Mouse (Mus musculus): Measurements from ENCODE around the gene Clip3. TPM values are rescaled to one million over a fixed set of nuclear protein-coding genes. Genes with fewer than 3 reads are reported as not detected.

The Clip3 gene
- total RNA-seq (2012; rRNA removed), result 4.4 and 5.4 TPM in 2 replicates

DNA sequence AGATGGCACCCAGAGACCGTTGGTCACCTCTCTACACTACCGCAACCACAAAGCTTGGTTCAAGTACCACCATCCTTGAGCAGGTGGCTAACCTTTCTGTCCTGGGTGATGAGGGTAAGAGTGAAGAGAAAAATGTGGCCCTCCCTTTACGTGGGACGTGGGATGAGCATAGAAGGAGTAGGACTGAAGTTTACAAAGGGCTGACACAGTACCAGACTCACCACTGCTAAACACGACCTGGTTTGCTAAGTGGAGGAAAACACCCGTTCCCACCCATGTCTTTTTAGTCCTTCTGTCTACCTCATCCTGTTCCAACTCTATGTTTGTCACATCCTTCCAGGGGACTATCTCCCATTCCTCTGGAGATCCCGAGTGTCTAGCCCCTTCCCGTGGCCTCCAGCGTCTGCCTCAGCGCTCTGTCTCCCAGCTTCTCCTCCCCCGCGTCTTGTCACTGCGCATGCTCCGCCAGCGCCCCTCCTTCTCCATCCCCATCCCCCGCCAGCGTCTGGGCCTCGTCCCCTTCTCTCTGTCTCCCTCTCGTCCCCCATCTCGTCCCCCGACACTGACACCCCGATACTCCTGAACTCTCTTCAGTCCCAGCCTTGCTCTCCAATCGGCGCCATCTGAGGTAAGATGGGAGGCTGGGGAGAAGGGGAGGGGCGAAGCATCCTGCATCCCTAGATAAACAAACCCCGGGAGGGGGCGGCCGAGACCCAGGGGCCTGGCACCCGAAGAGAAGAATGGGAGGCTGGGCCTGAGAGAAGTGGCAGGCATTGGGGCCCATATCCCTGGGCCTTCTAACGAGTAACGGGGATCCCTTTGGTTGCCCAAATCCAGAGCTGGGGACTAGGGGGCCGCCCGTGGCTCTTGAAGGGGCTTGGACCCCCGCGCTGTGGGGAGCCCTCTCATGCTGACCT is at the start of gene Clip3:
Clip3 (plus strand) TSS at position 514 of the 917 bp plus-strand sequence.
- Histone ChIP-seq H3K9ac (ENCODE audit: insufficient read depth, low read depth, low read length, poor library complexity, severe bottlenecking) (peak within 1 kb of the TSS; percentile 65), H3K27ac (ENCODE audit: insufficient read depth, low read depth, low read length, poor library complexity, severe bottlenecking) (no peak within 1 kb of the TSS), H3K4me1 (ENCODE audit: control insufficient read depth in 2 of 2, insufficient read depth in 2 of 2, low read length in 2 of 2, poor library complexity in 1 of 2) (peaks cover 0 to 11% of the 10 kb centered on the region in 2 experiments; a peak in 1 of 4 replicates), H3K9me3 (ENCODE audit: control insufficient read depth, insufficient read depth, low read depth, low read length) (no peaks in the 10 kb centered on the region), H3K4me3 (ENCODE audit: insufficient read depth in 1 of 2, low read depth in 1 of 2, low read length in 2 of 2, poor library complexity in 1 of 2, severe bottlenecking in 1 of 2) (peak within 1 kb of the TSS; percentile 52 to 73), H3K36me3 (ENCODE audit: control insufficient read depth, insufficient read depth, low read length, poor library complexity, severe bottlenecking) (no peaks in the 10 kb centered on the region)
- DNase-seq (ENCODE audit: low read depth, low spot score), result no peak
- TF ChIP-seq MAFK (IDR thresholded peaks at IDR 0.05; ENCODE audit: insufficient read depth, low read depth, low read length) (no peak), ZNF384 (IDR thresholded peaks at IDR 0.05; ENCODE audit: low read depth, low read length) (no peak), ZC3H11A (IDR thresholded peaks at IDR 0.05; ENCODE audit: borderline replicate concordance, low read depth, low read length) (no peak), CHD2 (IDR thresholded peaks at IDR 0.05; ENCODE audit: low read depth, low read length) (no peak), HCFC1 (IDR thresholded peaks at IDR 0.05; ENCODE audit: borderline replicate concordance, insufficient read depth, low read length) (no peak)
- in situ Hi-C loops (cut with MboI; ENCODE audit: low sequenced_read_pairs in 2 of 2, unreplicated experiment in 2 of 2), result no loop called here

GRCm38 (mm10) chr7:30251956-30252954 is 39.3 kb upstream of the Clip3 start:
- Histone ChIP-seq H3K4me1 (ENCODE audit: control insufficient read depth in 2 of 2, insufficient read depth in 2 of 2, low read length in 2 of 2, poor library complexity in 1 of 2) (no peaks in the 10 kb centered on the region; a peak in 1 of 4 replicates), H3K27ac (ENCODE audit: insufficient read depth, low read depth, low read length, poor library complexity, severe bottlenecking) (no peak overlapping the region), H3K9me3 (ENCODE audit: control insufficient read depth, insufficient read depth, low read depth, low read length) (no peaks in the 10 kb centered on the region), H3K36me3 (ENCODE audit: control insufficient read depth, insufficient read depth, low read length, poor library complexity, severe bottlenecking) (peaks cover 39% of the 10 kb centered on the region), H3K9ac (ENCODE audit: insufficient read depth, low read depth, low read length, poor library complexity, severe bottlenecking) (no peak overlapping the region), H3K4me3 (ENCODE audit: insufficient read depth in 1 of 2, low read depth in 1 of 2, low read length in 2 of 2, poor library complexity in 1 of 2, severe bottlenecking in 1 of 2) (no peak overlapping the region)
- no peak for TF ChIP-seq ZNF384 (IDR thresholded peaks at IDR 0.05; ENCODE audit: low read depth, low read length)
- no peak for TF ChIP-seq ZC3H11A (IDR thresholded peaks at IDR 0.05; ENCODE audit: borderline replicate concordance, low read depth, low read length)
- TF ChIP-seq HCFC1 (IDR thresholded peaks at IDR 0.05; ENCODE audit: borderline replicate concordance, insufficient read depth, low read length), result no peak
- TF ChIP-seq MAFK (IDR thresholded peaks at IDR 0.05; ENCODE audit: insufficient read depth, low read depth, low read length), result no peak
- TF ChIP-seq CHD2 (IDR thresholded peaks at IDR 0.05; ENCODE audit: low read depth, low read length), result no peak
- in situ Hi-C loops (cut with MboI; ENCODE audit: low sequenced_read_pairs in 2 of 2, unreplicated experiment in 2 of 2), result no loop called here
- no peak for DNase-seq (ENCODE audit: low read depth, low spot score)

- DNase-seq (ENCODE audit: low read depth, low spot score), result no peak
- H3K4me3 ChIP-seq (ENCODE audit: insufficient read depth in 1 of 2, low read depth in 1 of 2, low read length in 2 of 2, poor library complexity in 1 of 2, severe bottlenecking in 1 of 2), result no peak overlapping the region
- in situ Hi-C loops (cut with MboI; ENCODE audit: low sequenced_read_pairs in 2 of 2, unreplicated experiment in 2 of 2), result no loop called here
- no peak overlapping the region; the same call in 1 of the 2 replicates for H3K27ac ChIP-seq (ENCODE audit: insufficient read depth, low read depth, low read length, poor library complexity, severe bottlenecking)
- peaks cover 54% of the 10 kb centered on the region for H3K36me3 ChIP-seq (ENCODE audit: control insufficient read depth, insufficient read depth, low read length, poor library complexity, severe bottlenecking)
- no peak overlapping the region for H3K9ac ChIP-seq (ENCODE audit: insufficient read depth, low read depth, low read length, poor library complexity, severe bottlenecking)
- peaks cover 0 to 22% of the 10 kb centered on the region in 2 experiments; a peak in 2 of 4 replicates for H3K4me1 ChIP-seq (ENCODE audit: control insufficient read depth in 2 of 2, insufficient read depth in 2 of 2, low read length in 2 of 2, poor library complexity in 1 of 2)
- TF ChIP-seq CHD2 (IDR thresholded peaks at IDR 0.05; ENCODE audit: low read depth, low read length) (no peak), ZNF384 (IDR thresholded peaks at IDR 0.05; ENCODE audit: low read depth, low read length) (no peak), MAFK (IDR thresholded peaks at IDR 0.05; ENCODE audit: insufficient read depth, low read depth, low read length) (no peak), ZC3H11A (IDR thresholded peaks at IDR 0.05; ENCODE audit: borderline replicate concordance, low read depth, low read length) (no peak), HCFC1 (IDR thresholded peaks at IDR 0.05; ENCODE audit: borderline replicate concordance, insufficient read depth, low read length) (no peak)
- no peaks in the 10 kb centered on the region for H3K9me3 ChIP-seq (ENCODE audit: control insufficient read depth, insufficient read depth, low read depth, low read length)
Measured at GRCm38 (mm10) chr7:30265041-30265440, 26.5 kb upstream of the Clip3 start.

GRCm38 (mm10) chr7:30265531-30265930 is 26.0 kb upstream of the Clip3 start:
- no peak overlapping the region for H3K9ac ChIP-seq (ENCODE audit: insufficient read depth, low read depth, low read length, poor library complexity, severe bottlenecking)
- H3K36me3 ChIP-seq (ENCODE audit: control insufficient read depth, insufficient read depth, low read length, poor library complexity, severe bottlenecking), result peaks cover 59% of the 10 kb centered on the region
- peaks cover 0 to 22% of the 10 kb centered on the region in 2 experiments; a peak in 2 of 4 replicates for H3K4me1 ChIP-seq (ENCODE audit: control insufficient read depth in 2 of 2, insufficient read depth in 2 of 2, low read length in 2 of 2, poor library complexity in 1 of 2)
- TF ChIP-seq MAFK (IDR thresholded peaks at IDR 0.05; ENCODE audit: insufficient read depth, low read depth, low read length) (no peak), ZNF384 (IDR thresholded peaks at IDR 0.05; ENCODE audit: low read depth, low read length) (no peak), CHD2 (IDR thresholded peaks at IDR 0.05; ENCODE audit: low read depth, low read length) (no peak), HCFC1 (IDR thresholded peaks at IDR 0.05; ENCODE audit: borderline replicate concordance, insufficient read depth, low read length) (no peak), ZC3H11A (IDR thresholded peaks at IDR 0.05; ENCODE audit: borderline replicate concordance, low read depth, low read length) (no peak)
- no peak overlapping the region; the same call in 1 of the 2 replicates for H3K27ac ChIP-seq (ENCODE audit: insufficient read depth, low read depth, low read length, poor library complexity, severe bottlenecking)
- H3K9me3 ChIP-seq (ENCODE audit: control insufficient read depth, insufficient read depth, low read depth, low read length), result no peaks in the 10 kb centered on the region
- no peak overlapping the region for H3K4me3 ChIP-seq (ENCODE audit: insufficient read depth in 1 of 2, low read depth in 1 of 2, low read length in 2 of 2, poor library complexity in 1 of 2, severe bottlenecking in 1 of 2)
- in situ Hi-C loops (cut with MboI; ENCODE audit: low sequenced_read_pairs in 2 of 2, unreplicated experiment in 2 of 2), result no loop called here
- DNase-seq (ENCODE audit: low read depth, low spot score), result no peak

Data from ES-E14 (cell line).